Comparison of ENCODE assay signal across 22 mouse cellular contexts in the genomic region with DNA sequence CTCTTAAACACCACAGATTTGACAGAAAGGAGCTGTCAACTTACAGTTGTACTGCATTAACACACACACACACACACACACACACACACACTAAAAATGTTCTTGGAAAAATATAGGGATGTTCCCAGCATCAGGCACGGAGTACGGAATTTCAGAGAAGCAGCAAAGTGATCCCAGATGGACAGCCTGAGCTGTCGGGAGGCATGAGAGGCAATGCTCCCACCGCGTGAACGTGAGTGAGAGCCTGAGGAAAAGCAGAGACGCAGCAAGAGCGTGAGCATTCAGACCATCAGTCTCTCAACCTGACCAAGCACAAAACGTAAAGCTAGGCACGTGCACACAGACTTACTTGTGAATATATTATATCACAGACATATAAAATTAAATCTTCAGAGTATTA.
DNase-seq lines count a peak whose midpoint lies in the region; ATAC-seq and TF ChIP-seq lines count a peak whose summit lies in the region.
"Had no signal": no experiment of that assay in that cellular context is flagged by ENCODE, and none has a peak within 500 bp of the region (broad histone marks: within the 10 kb centered on the region; RNA-seq: fewer than 3 reads in every experiment).

No protein-coding gene starts in this region.

- TF ChIP-seq CTCF in layer of hippocampus, adult 2 months (conservative IDR thresholded peaks at IDR 0.05) = no peak

- no peaks in the 10 kb centered on the region for H3K9me3 ChIP-seq in embryonic facial prominence, embryonic 11.5 days (replicated peaks; ENCODE audit: control insufficient read depth, low read length)
- H3K9me3 ChIP-seq in embryonic facial prominence, embryonic 14.5 days (ENCODE audit: control insufficient read depth, low read length) = no peaks in the 10 kb centered on the region
- H3K9me3 ChIP-seq: embryonic facial prominence, embryonic 15.5 days; forebrain, embryonic 10.5 days; forebrain, embryonic 12.5 days had no signal

- ATAC-seq in embryonic facial prominence, embryonic 11.5 days (replicated peaks; ENCODE audit: insufficient number of reproducible peaks, low FRiP score, low TSS enrichment, low read depth) = no peak
- no peak; the same call in 1 of the 2 replicates for ATAC-seq in embryonic facial prominence, embryonic 14.5 days (ENCODE audit: low read depth)
- ATAC-seq: forebrain, embryonic 14.5 days; forebrain, embryonic 16.5 days had no signal

- no peak overlapping the region for H3K4me3 ChIP-seq in embryonic facial prominence, embryonic 11.5 days (ENCODE audit: low read depth, low read length)
- H3K4me3 ChIP-seq in embryonic facial prominence, embryonic 14.5 days (ENCODE audit: low read depth, low read length) = no peak overlapping the region
- no peak overlapping the region for H3K4me3 ChIP-seq in layer of hippocampus, adult 2 months
- H3K4me3 ChIP-seq: embryonic facial prominence, embryonic 15.5 days; erythroblast, embryonic 14.5 days; forebrain, embryonic 10.5 days; forebrain, embryonic 12.5 days had no signal

- H3K9ac ChIP-seq in embryonic facial prominence, embryonic 11.5 days (replicated peaks; ENCODE audit: low read length) = no peak overlapping the region
- H3K9ac ChIP-seq in embryonic facial prominence, embryonic 14.5 days (ENCODE audit: low read depth, low read length) = no peak overlapping the region
- H3K9ac ChIP-seq: embryonic facial prominence, embryonic 15.5 days; forebrain, embryonic 12.5 days had no signal

- intact Hi-C loops in left cerebral cortex, postnatal 10 days (cut with DNase I) = no loop called here

- H3K36me3 ChIP-seq in embryonic facial prominence, embryonic 11.5 days (replicated peaks; ENCODE audit: control insufficient read depth, insufficient read depth, low read depth, low read length) = no peaks in the 10 kb centered on the region
- no peaks in the 10 kb centered on the region for H3K36me3 ChIP-seq in embryonic facial prominence, embryonic 14.5 days (ENCODE audit: control insufficient read depth, insufficient read depth, low read length)
- H3K36me3 ChIP-seq: embryonic facial prominence, embryonic 15.5 days; forebrain, embryonic 10.5 days; forebrain, embryonic 12.5 days had no signal

- peak; percentile 42 for DNase-seq in embryo, embryonic 10.5 days (ENCODE audit: low spot score)
- DNase-seq in embryo, embryonic 11 days = peak; percentile 53
- peak; percentile 74 for DNase-seq in embryonic facial prominence, embryonic 11.5 days (ENCODE audit: low spot score)
- peak; percentile 56 for DNase-seq in embryonic facial prominence, embryonic 14.5 days (ENCODE audit: low spot score)
- no peak for DNase-seq in layer of hippocampus, adult 9-10 months (ENCODE audit: low spot score)
- DNase-seq in layer of hippocampus, adult 2 months (ENCODE audit: low spot score in 2 of 2) = no peak
- no peak for DNase-seq in left cerebral cortex, postnatal 10 days (ENCODE audit: extremely low spot score in 1 of 2, low spot score in 2 of 2)
- DNase-seq: adrenal gland, adult 2 months; adrenal gland, postnatal 10 days; adrenal gland, postnatal 25 days; cerebellum, adult 11 months; cerebellum, adult 18-20 months; cerebellum, adult 8-10 months; cerebellum, adult 9-11 months; cerebellum, postnatal 14 days; cerebellum, postnatal 36 days had no signal

- no peak overlapping the region for H3K27ac ChIP-seq in embryonic facial prominence, embryonic 11.5 days (replicated peaks; ENCODE audit: low read depth, low read length)
- H3K27ac ChIP-seq in embryonic facial prominence, embryonic 14.5 days (replicated peaks; ENCODE audit: low read depth, low read length) = no peak overlapping the region
- H3K27ac ChIP-seq in layer of hippocampus, adult 2 months = no peak overlapping the region
- H3K27ac ChIP-seq: embryonic facial prominence, embryonic 15.5 days; forebrain, embryonic 10.5 days; forebrain, embryonic 12.5 days had no signal

- H3K27me3 ChIP-seq in embryonic facial prominence, embryonic 11.5 days (ENCODE audit: control insufficient read depth, insufficient read depth, low read length) = no peaks in the 10 kb centered on the region
- no peaks in the 10 kb centered on the region for H3K27me3 ChIP-seq in embryonic facial prominence, embryonic 14.5 days (replicated peaks; ENCODE audit: control insufficient read depth, insufficient read depth, low read length)
- H3K27me3 ChIP-seq: embryonic facial prominence, embryonic 15.5 days; forebrain, embryonic 12.5 days had no signal

- H3K4me1 ChIP-seq in embryonic facial prominence, embryonic 11.5 days (ENCODE audit: control insufficient read depth, insufficient read depth, low read length) = no peaks in the 10 kb centered on the region; the same call in 1 of the 2 replicates
- H3K4me1 ChIP-seq in embryonic facial prominence, embryonic 14.5 days (ENCODE audit: control insufficient read depth, insufficient read depth, low read length) = peaks cover 5% of the 10 kb centered on the region; the same call in 1 of the 2 replicates

- WGBS in embryonic facial prominence, embryonic 11.5 days = 34% methylated on average over 10 of the region's 10 CpGs
- WGBS in embryonic facial prominence, embryonic 14.5 days = 24% methylated on average over 10 of the region's 10 CpGs

- no peak overlapping the region for H3K4me2 ChIP-seq in embryonic facial prominence, embryonic 11.5 days (ENCODE audit: low read depth, low read length)
- H3K4me2 ChIP-seq in embryonic facial prominence, embryonic 14.5 days (ENCODE audit: low read depth, low read length) = no peak overlapping the region
- H3K4me2 ChIP-seq: embryonic facial prominence, embryonic 15.5 days; forebrain, embryonic 12.5 days had no signal

Comparison
In these comparisons a context has a peak if more than half of its experiments do, and no peak if none do; other contexts are left out.
1. DNase-seq: peak in embryo, embryonic 10.5 days (single experiment), embryo, embryonic 11 days (single experiment), embryonic facial prominence, embryonic 11.5 days (single experiment) and embryonic facial prominence, embryonic 14.5 days (single experiment); none in layer of hippocampus, adult 9-10 months (single experiment), layer of hippocampus, adult 2 months (0 of 2) and left cerebral cortex, postnatal 10 days (0 of 2).